Mouse (Mus musculus): ENCODE data around the gene Arid1a.

GRCm38 (mm10) chr4:133751521-133752448 lies 4.8 kb downstream of the Arid1a start:
- TF ChIP-seq CTCF (IDR thresholded peaks at IDR 0.05; ENCODE audit: low read depth, low read length) (no peak), POLR2AphosphoS5 (IDR thresholded peaks at IDR 0.05; ENCODE audit: insufficient replicate concordance, low read depth, low read length) (no peak), GATA1 (IDR thresholded peaks at IDR 0.05; ENCODE audit: borderline replicate concordance, low read length) (no peak)
